Mouse (Mus musculus): ENCODE results near the gene AI837181. TPM values are rescaled to one million over a fixed set of nuclear protein-coding genes. Genes with fewer than 3 reads are reported as not detected.

AI837181 gene
- 71.2 and 101 TPM in 2 replicates for polyA plus RNA-seq (2012)

- TF ChIP-seq GATA1 (IDR thresholded peaks at IDR 0.05; ENCODE audit: low read length), result no peak
These were observed at the start of gene AI837181, which contains the start of gene Drap1 for GRCm38 (mm10) chr19:5424782-5425741. TSS of gene AI837181 (plus strand) at chr19:5425144. TSS of gene Drap1 (minus strand) at chr19:5424979.

- no peak for TF ChIP-seq GATA1 (IDR thresholded peaks at IDR 0.05; ENCODE audit: low read length)
These were observed 47.5 kb upstream of the AI837181 start for GRCm38 (mm10) chr19:5377446-5377845.

GRCm38 (mm10) chr19:5383326-5383725 is 41.6 kb upstream of the AI837181 start:
- TF ChIP-seq GATA1 (IDR thresholded peaks at IDR 0.05; ENCODE audit: low read length), result no peak

- TF ChIP-seq GATA1 (IDR thresholded peaks at IDR 0.05; ENCODE audit: low read length), result no peak
These were observed 40.2 kb upstream of the AI837181 start for GRCm38 (mm10) chr19:5384715-5385114.

- no peak for TF ChIP-seq GATA1 (IDR thresholded peaks at IDR 0.05; ENCODE audit: low read length)
These were observed 36.9 kb upstream of the AI837181 start for GRCm38 (mm10) chr19:5388011-5388441.

GRCm38 (mm10) chr19:5388588-5389242 is 36.2 kb upstream of the AI837181 start, which contains the start of gene Sart1:
TSS of gene Sart1 (minus strand) at chr19:5388703.
- TF ChIP-seq GATA1 (IDR thresholded peaks at IDR 0.05; ENCODE audit: low read length), result no peak

GRCm38 (mm10) chr19:5389647-5390046 is 35.3 kb upstream of the AI837181 start:
- no peak for TF ChIP-seq GATA1 (IDR thresholded peaks at IDR 0.05; ENCODE audit: low read length)

- no peak for TF ChIP-seq GATA1 (IDR thresholded peaks at IDR 0.05; ENCODE audit: low read length)
These were observed 34.5 kb upstream of the AI837181 start for GRCm38 (mm10) chr19:5390416-5390815.

- TF ChIP-seq GATA1 (IDR thresholded peaks at IDR 0.05; ENCODE audit: low read length), result no peak
These were observed 32.1 kb upstream of the AI837181 start for GRCm38 (mm10) chr19:5392892-5393291.

GRCm38 (mm10) chr19:5394168-5394567 is 30.8 kb upstream of the AI837181 start:
- TF ChIP-seq GATA1 (IDR thresholded peaks at IDR 0.05; ENCODE audit: low read length), result no peak

- no peak for TF ChIP-seq GATA1 (IDR thresholded peaks at IDR 0.05; ENCODE audit: low read length)
These were observed 29.6 kb upstream of the AI837181 start for GRCm38 (mm10) chr19:5395371-5395770.

- no peak for TF ChIP-seq GATA1 (IDR thresholded peaks at IDR 0.05; ENCODE audit: low read length)
These were observed 22.7 kb upstream of the AI837181 start, which contains the start of gene Tsga10ip for GRCm38 (mm10) chr19:5402293-5402692. TSS of gene Tsga10ip (minus strand) at chr19:5402526.

GRCm38 (mm10) chr19:5405924-5406323 is 19.0 kb upstream of the AI837181 start:
- no peak for TF ChIP-seq GATA1 (IDR thresholded peaks at IDR 0.05; ENCODE audit: low read length)

- TF ChIP-seq GATA1 (IDR thresholded peaks at IDR 0.05; ENCODE audit: low read length), result no peak
These were observed 17.8 kb upstream of the AI837181 start for GRCm38 (mm10) chr19:5407133-5407532.

GRCm38 (mm10) chr19:5408057-5409001 is 16.6 kb upstream of the AI837181 start:
- no peak for TF ChIP-seq GATA1 (IDR thresholded peaks at IDR 0.05; ENCODE audit: low read length)
